Mouse (Mus musculus) megakaryocyte-erythroid progenitor cell, adult 5-6 weeks (primary cell): ENCODE measurements around the gene Fbxw8. TPM values are rescaled to one million over a fixed set of nuclear protein-coding genes. Genes with fewer than 3 reads are reported as not detected.

Source experiments
- ATAC-seq: replicated peaks from 2 replicates; pipeline ENCODE4 v1.8.0; 2016; ENCODE audit warnings: mild to moderate bottlenecking, inconsistent platforms; ENCODE audit not compliant: severe bottlenecking, poor library complexity, low FRiP score, low TSS enrichment
- total RNA-seq, 2 experiments: library from RNA; stranded (forward) in 1 of 2; stranded (reverse) in 1 of 2; fragments of 200-1000, 215-1000 nt in 1 of 2; fragments of >200 nt in 1 of 2; fragmentation: Nextera tagmentation in 1 of 2; gene quantifications; 2 replicates each; pipeline ENCODE4 v1.2.3; 2014 to 2017

Fbxw8 gene
- total RNA-seq, 2 experiments from 2014 or later: 18.1 to 23.8 TPM

DNA sequence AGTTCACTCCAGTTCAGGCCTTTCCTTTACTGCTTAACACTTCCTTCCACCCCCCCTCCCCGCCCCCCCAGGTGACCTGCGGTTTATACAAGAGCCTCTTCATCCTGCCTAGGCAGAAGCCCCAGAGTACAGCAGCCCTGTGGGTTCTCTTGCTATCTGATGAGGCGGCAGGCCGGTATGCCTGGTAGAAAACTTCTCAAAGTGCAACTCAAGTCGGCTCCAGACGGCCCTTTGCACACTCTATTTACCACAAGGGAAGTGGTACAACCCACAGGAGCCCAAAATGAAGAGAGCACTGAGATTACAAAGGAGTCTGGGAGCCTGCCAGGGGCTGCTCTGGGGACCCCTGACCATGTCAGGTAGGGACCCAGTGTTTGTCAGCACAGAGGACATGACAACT lies 73.3 kb downstream of the Fbxw8 start:
- 0 out of 2 replicates have a peak, but pooled peaks have one; percentile 40 for ATAC-seq

DNA sequence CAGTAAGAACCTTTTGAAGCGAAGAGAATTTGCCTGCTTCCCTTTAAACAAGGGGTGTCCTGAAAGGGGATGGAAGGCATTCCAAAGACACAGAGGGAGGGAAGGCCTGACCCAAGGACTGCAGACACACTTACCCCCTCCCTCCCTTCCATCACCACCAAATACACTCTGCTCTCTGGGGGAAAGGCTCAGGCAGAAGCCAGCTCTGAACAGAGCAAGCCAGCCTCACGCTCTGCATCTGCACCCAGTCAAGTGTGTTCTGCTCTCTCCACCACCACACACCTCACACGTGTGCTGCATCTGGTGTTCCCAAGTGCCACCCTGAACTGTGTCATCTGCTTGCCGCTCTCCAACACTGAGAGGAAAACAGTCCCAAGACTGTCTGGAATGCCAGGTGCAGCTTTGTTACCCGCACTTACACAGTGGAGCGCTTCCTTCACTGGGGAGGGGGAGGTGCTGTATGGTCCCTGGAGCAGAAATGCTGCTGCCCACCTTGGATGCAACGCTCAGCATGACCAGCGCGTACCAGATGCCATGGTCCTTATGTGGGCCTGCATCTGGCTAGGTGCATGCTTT lies 73.8 kb downstream of the Fbxw8 start:
- no peak for ATAC-seq

DNA sequence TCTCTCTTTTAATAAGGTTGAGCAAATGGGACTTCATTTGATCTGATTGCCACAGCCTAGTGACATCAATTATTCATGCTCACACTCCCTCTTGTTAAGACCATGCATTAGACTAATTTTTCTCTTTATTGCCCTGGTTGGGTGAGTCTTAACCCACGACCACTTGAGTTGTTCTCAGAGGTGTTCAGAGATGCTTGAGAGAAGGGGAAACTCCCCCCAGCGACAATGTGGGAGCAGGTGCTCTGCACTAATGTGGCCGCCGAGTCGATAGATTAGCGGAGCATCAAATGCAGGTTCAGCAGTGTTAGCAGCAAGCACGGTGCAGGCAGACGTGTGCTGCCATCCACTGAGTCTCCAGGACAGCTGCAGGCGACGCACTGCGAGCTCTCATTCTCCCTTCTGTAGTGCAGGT lies 75.4 kb downstream of the Fbxw8 start:
- ATAC-seq: no peak

DNA sequence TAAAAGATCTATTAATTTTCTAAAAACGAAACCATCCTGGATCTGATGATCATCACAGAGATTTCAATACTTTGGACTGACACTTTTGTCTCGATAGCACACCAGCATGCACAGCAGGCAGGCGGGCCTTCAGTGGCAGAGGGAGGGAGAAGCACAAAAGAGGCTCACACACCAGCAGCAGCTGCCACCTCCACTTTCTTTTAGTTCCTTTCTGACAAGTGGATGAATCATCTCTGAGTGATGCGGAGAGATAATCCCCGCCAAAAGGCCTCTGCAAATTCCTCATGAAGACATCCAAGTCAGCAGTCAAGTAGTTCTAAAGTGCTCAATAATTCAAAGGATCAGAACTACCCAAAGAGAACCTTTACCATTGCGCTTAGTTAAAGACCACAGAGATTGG lies 75.9 kb downstream of the Fbxw8 start:
- ATAC-seq: no peak

DNA sequence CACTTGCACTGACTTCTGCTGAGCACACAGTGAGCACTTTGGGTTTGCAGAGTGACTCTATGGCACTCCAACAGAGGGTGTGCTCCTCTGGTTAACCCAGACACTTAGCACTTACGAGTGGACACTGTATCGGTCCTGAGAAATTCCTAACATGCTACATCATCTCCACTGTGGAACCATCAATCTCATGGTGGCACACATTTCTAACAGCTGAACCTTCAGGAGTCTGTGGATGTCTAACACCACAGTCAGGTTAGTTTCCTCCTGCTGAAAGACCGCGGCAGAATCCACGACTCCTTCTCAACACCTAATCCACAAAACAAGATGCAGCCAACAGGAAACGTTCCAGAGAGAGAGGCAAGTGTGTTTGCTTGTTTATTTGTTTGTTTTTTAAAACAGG lies 76.7 kb downstream of the Fbxw8 start:
- ATAC-seq: no peak

DNA sequence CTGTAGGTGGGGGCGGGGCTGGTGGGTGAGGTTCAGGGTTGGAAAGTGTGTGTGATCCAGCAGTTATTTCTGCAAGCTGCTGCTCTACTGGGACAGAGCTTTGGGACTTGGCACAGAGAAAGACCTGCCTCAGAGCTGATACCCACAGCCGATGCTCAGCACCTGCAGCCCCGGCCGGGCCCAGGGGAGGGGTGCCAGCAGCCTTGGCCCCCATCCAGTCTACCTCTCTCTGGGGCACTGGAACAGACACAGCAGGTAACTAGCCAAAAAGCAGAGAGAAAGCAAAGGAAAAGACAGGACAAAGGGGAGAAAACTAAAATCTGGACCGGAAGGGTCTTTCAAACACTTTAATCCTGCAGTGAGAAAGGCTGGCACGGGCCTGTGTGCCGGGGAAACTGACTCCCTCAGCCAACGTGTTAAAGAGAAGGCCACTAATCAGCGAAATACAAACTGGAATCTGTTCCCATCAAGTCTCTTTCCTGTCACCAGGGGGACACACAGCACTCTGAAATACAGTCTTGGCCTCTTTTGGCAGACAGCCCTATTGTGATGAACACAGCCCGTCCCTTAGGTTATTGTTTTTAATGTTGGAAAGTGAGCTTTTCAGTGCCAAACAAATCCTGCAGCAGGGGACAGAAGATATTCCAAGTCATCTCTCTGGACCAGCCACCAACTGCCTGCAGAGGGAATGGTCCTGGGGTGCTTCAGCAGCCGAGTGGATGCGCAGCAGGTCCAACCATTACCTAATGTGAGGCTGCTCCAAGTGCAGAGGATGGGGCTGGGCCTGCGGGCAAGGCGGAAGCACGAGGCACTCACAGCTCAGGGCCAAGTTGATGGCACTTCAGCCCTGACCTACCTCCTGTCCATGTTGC lies 78.3 kb downstream of the Fbxw8 start:
- ATAC-seq: no peak

DNA sequence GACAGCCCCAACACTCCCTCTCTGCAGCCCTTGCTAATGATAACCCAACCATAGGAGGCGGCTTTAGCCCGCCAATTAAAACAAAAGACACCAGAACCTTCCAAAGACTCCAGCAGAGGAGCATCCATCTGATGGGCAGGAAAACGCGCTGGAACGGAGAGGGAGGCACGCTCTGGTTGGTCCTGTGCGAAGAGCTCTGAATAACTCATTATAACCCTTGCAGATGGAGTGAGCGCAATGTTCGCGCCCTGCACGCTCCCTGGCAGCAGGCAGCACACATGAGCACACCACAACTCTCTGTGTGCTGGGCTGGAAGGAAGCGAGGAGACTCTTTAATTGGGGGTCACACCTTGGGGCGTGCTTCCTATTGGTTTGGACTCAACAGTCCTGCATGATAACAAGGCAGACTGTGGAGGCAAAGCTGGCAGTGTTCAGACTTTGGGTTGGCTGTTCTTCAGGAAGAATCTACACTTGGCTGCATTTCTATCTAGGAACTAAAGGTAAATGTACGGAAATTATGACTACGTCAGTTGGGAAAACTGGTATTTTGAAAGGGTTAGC lies 82.0 kb downstream of the Fbxw8 start:
- ATAC-seq: no peak

DNA sequence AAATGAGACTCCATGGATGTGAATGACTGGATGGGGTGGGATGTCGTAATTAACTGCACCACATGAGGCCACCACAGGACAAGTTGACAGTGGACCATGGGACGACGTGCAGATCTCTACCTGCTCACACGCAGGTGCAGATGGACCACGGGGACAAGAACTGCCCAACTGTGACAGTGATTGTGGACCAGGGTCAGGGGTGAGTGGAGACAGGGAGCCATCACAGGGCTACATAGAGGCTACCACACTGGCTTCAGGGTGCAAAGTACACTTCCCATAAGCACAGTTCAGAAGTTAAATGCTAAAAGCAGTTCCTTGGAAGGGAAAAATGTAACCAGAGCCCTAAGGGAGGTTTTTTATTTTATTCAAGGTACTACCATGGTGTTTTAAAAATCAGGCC lies 83.5 kb downstream of the Fbxw8 start:
- no peak for ATAC-seq

DNA sequence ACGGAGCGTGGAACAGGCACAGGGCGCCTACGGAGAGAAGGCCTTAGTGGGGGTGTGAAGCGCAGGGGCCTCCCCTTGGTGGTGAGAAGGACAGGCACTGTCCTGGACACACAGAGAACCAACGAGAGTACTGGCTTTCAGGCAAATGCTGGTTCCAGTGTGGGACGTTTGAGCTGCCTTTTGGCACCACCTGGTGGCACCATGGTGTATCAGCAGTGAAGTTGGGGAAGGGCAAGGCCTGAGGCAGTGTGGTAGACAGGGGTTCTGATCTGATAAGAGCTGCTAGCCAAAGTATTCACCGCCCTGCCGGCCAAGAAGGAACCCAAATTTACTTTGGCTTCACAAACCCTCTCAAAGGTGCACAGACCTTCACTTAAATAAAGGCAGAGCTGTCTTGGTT lies 85.9 kb downstream of the Fbxw8 start:
- ATAC-seq: peak; percentile 91

DNA sequence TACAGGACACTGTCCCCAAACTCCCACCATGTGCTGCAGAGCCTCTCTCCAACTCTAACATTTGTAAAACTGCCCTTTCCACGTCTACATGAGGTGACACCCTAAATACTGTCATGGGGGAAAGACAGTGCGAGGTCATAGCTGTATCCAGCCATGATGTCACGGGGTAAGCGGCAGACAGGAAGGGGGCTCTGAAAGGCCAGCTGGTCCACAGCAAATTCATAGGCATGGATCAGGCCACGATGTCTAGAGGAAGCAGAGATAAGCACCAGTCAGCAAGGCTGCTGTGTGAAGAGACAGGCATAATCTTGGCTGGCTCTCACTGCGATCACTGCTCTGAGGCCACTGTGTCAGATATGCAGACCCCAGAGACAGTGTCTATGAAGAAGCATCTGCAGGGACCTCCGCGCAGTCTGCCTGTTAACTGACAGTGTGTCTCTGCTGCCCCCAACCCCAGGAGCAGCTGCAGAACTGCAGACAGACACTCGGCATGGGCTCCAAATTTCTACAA lies 87.2 kb downstream of the Fbxw8 start:
- no peak for ATAC-seq

DNA sequence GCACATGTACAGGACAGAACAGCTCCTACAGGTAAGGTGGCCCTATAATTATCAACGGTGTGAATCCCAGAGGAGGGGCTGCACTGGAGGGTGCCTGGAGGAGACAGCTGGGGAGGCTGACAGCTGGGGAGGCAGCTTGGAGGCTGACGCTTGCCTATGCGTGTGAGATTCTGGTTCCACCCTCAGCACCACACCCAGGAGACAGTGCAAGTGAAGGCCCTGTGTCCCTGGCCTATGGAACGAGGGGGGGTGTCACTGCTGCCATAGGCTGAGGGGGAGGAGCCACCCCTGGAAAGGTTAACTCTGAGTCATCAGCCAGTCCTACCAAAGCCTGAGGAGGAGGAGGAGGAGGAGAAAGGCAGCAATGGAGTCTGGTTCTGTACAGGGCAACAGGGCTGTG lies 87.7 kb downstream of the Fbxw8 start:
- ATAC-seq: no peak

DNA sequence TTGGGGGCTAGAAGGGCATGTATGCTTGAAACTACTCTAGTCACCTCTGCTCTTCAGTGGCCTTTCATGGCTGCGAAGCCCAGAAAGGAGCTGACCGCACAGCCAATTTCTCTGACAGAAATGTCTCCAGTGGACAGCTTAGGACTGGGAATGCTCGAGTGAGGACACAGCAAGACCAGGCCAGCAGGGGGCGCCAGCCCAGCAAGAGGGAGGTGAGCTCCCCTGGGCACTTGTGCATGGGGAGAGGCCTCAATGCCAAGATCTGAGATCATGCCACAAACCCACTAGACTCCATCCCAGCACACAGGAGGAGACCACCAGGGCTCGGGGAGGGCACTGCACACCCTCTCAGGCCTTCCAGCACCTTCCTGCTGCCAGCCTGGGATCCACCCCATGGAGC lies 88.4 kb downstream of the Fbxw8 start:
- ATAC-seq: 0 out of 2 replicates have a peak, but pooled peaks have one; percentile 24

DNA sequence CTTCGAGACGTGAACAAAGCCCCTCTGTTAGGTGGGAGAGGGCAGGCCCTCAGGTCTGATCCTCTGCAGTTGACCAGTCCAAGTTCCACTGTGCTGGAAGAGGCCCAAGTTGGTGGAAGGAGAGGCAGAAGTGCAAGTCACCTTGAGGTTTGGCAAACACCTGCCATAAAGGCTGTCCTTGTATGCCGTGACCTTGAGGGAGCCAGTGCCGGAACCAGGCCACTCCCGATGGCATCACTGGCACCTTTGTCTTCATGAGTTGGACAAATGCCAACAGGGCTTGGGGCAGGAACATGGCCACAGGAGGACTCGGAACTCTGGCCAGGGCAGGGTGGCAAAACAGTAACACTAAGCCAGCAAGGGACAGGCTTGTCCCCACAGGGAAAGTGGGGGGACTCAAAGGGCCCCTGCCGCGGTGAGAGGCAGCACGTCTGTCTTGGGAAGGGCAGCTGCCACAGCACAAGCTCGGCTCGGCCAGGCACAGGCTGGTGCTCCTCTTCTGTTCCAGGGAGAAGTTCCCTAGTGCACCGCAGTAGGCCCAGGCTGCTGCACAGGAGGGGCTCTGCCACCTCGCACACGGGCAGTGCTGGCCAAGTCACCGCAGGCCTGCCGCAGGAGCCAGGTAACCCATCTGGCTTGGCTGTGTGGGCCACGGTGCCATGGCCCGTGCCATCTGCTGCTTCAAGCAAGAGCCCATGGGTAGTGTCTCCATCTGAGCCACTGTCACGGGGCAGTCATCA lies 89.6 kb downstream of the Fbxw8 start:
- no peak for ATAC-seq

DNA sequence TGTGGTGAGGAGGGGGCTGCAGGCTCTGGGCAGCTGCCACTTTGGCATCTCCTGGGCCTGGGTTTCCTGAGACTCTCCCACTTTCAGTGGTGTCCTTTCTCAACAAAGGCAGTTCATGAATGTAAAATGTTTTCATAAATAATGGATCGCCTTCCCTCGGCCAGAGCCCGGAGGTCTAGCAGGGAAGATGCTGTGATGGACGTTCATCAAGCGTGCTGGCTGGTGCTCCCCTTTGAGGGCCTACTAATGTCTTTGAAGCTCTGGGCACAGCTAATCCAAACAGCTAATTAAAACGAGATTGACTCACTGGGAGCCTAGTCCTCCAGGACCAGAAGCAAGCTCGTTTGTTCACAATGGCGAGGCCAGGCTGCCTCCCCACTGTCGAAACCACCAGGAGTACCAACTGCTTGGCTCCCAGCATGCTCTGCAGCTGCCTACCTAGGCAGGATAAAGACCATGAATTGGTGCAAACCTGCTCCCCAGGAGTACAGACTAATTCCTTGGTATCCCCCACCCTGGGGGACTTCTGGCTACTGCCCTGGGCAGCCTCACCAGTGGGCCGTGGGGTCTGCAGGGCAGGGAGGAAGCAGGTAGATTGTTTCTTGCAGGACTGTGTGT lies 90.9 kb downstream of the Fbxw8 start:
- ATAC-seq: no peak

DNA sequence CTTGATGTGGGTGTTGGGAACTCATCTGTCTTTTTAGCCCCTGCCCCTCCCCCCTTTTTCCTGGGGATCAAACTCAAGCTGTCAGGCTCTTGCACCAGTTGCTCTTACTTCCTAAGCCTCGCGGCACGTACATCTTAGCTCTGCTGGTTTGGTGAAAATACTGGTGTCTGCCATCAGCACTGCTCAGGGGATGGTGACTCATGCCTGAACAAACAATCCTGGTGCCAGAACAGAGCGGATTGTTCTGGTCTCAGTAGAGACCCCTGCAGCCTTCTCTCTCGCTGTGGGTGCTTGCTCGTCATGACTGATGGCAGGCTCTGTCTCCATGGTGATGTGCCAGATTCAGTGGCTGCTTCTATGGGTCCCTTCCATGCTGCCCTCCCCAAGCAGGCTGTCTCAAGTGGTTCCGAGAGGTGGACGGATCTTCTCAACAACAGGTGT lies 92.1 kb downstream of the Fbxw8 start:
- ATAC-seq: no peak

DNA sequence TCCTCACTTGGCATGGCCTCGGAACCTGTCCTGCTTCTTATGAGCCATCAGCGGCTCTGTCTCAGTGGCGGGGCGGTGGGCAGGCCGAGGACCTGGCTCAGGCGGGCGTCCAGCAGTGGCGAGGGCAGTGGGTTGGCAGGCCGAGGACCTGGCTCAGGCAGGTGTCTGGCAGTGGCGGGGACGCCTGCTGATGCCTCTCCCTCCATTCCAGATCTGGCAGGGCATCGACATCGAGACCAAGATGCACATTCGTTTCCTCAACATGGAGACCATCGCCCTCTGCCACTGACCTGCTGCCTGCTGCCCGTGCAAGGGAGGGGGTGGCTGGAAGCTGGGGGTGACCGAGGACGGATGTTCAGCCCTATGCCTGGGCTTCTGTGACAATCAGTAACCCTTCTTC lies 93.9 kb downstream of the Fbxw8 start:
- ATAC-seq: no peak

DNA sequence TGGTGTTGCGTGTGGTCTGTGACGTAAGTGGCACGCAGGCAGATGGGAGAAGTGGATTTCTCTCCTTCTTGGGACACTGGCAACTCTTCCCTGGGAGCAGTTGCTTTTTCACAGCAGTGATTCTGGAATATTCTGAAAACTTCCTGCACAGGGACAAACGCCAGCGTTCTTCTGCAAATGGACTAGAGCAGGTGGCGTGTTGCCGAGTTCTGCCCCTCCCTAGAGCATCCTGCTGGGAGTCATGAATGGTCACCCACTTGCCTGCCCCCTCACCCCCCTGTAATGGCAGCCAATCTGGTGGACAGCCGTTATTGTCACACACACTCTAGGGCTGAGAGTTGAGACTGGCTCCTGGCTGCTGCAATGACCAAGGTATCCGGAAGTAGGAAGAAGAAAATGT lies 95.6 kb downstream of the Fbxw8 start:
- no peak for ATAC-seq

DNA sequence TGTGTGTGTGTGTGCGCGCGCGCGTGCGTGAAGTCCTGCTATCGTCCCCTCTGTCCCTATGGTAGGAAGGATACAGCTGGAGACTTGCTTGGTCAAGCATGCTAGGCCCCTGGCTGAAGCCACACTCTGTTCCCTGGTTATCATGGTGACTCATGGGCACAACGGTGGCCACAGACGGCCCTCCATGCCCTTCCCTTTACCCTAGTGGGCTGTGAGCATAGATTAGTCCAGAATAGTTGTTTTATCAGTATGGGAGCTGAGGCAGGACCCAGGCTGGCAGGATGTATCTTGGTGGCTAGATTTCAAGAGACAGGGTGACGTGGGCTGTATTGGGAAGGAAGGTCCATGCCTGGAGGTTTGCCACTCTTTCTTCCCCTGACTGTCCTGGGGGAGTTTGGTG lies 96.4 kb downstream of the Fbxw8 start:
- peak; percentile 60 for ATAC-seq

DNA sequence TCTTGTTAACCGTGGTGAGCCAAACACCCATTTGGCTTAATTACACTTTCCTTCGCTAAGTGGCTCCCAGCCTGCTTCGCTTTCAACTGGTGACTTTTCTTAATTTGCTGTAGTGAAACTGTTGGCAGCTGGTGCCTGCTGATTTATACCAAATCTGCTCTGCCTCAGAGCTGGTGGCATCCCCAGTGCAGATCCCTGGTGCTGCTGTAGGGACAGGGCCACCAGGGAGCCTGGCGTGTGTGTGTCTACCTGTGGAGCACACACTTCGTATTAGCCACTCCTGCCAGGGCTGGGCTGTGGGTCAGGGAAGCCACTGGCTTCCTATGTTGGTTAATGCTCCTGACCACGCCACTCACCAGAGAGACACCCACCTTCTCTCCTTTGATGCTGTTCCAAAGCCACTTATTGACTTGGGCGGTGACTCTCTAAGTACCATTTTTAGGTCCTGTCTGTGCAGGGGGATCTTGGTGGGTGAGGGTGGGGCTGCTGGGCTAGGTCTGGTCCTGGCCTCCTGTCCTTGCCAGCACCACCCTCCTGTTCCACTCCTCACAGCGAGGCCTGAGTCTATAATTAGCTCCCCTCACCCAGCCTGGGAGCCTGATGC lies 97.7 kb downstream of the Fbxw8 start:
- ATAC-seq: no peak
